Mouse (Mus musculus): Measurements from ENCODE around the gene Sobp.

DNA sequence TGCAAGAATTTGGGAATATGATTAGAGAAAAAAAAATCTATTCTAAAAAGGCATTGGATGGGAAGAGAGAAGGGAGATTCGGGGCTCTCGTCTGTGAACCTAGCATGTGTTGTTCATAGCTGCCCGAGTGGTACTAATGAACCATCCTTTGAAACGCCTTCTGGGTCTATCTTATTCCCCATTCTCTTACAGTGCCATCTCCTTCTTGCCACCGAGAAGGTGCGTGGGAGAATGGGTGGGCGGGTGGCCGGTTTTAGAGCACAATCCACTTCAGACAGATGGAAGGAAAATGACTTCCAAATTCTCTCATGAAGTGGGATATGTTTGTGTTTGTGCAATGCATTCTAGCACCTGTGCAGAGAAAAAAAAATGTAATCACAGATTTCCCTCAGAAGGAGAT, 67.7 kb downstream of the Sobp start:
- TF ChIP-seq CTCF (IDR thresholded peaks at IDR 0.05; ENCODE audit: borderline replicate concordance, insufficient read depth, low read length) (no peak), POLR2A (IDR thresholded peaks at IDR 0.05; ENCODE audit: low read depth, low read length) (no peak)

All from embryonic fibroblast, embryonic 13.5 days (primary cell).